Mouse (Mus musculus) megakaryocyte, embryonic 14.5 days (primary cell): ENCODE measurements around the gene Ispd. TPM values are rescaled to one million over a fixed set of nuclear protein-coding genes. Genes with fewer than 3 reads are reported as not detected.

Experiments used
- H3K27me3 ChIP-seq: replicated peaks from 2 replicates; pipeline ENCODE3; 2012; ENCODE audit warnings: inconsistent platforms
- H3K36me3 ChIP-seq: replicated peaks from 2 replicates; pipeline ENCODE3; 2012; ENCODE audit warnings: low read length, inconsistent platforms, mixed read lengths
- H3K4me1 ChIP-seq: 2 replicates; pipeline ENCODE4 v1.6.1; 2012; ENCODE audit warnings: inconsistent platforms
- H3K4me3 ChIP-seq: replicated peaks from 2 replicates; pipeline ENCODE3; 2012; ENCODE audit warnings: moderate library complexity, mild to moderate bottlenecking, inconsistent platforms
- H3K9me3 ChIP-seq: 2 replicates; pipeline ENCODE4 v1.6.1; 2012; ENCODE audit warnings: inconsistent platforms
- FLI1 ChIP-seq: IDR thresholded peaks from 2 replicates; pipeline ENCODE4 v1.6.1; 2012; ENCODE audit warnings: low read length, inconsistent platforms, mixed read lengths
- GATA1 ChIP-seq: IDR thresholded peaks from 3 replicates; pipeline ENCODE4 v1.6.1; 2012; ENCODE audit warnings: mixed read lengths, low read length, inconsistent platforms, borderline replicate concordance
- polyA plus RNA-seq: library from polyadenylated mRNA; stranded (reverse); fragments of >175 nt; gene quantifications from 2 replicates; pipeline ENCODE4 v1.2.3, GENCODE M21; 2012; ENCODE audit warnings: low replicate concordance; ENCODE audit not compliant: insufficient read depth

Ispd gene
- polyA plus RNA-seq, 1 experiment = 0.37 TPM

- H3K27me3 ChIP-seq = no peaks in the 10 kb centered on the region
- H3K4me1 ChIP-seq = no peaks in the 10 kb centered on the region
- no peaks in the 10 kb centered on the region for H3K36me3 ChIP-seq
- peaks cover 5% of the 10 kb centered on the region; the same call in 1 of the 2 replicates for H3K9me3 ChIP-seq
- no peak overlapping the region for H3K4me3 ChIP-seq
- TF ChIP-seq GATA1 (no peak), FLI1 (no peak)
Measured at GRCm38 (mm10) chr12:36457726-36458125, 76.5 kb downstream of the Ispd start.

- Histone ChIP-seq H3K4me1 (no peaks in the 10 kb centered on the region), H3K27me3 (no peaks in the 10 kb centered on the region), H3K36me3 (no peaks in the 10 kb centered on the region), H3K4me3 (no peak overlapping the region), H3K9me3 (no peaks in the 10 kb centered on the region)
- TF ChIP-seq GATA1 = no peak
- TF ChIP-seq FLI1 = no peak
Measured at GRCm38 (mm10) chr12:36468325-36469044, 87.2 kb downstream of the Ispd start.

- Histone ChIP-seq H3K27me3 (no peaks in the 10 kb centered on the region), H3K9me3 (no peaks in the 10 kb centered on the region), H3K36me3 (no peaks in the 10 kb centered on the region), H3K4me1 (no peaks in the 10 kb centered on the region), H3K4me3 (no peak overlapping the region)
- TF ChIP-seq GATA1 = no peak
- TF ChIP-seq FLI1 = no peak
Measured at GRCm38 (mm10) chr12:36471411-36471810, 90.2 kb downstream of the Ispd start.

GRCm38 (mm10) chr12:36474171-36474570 is 92.9 kb downstream of the Ispd start:
- TF ChIP-seq FLI1 (no peak), GATA1 (no peak)
- H3K9me3 ChIP-seq = no peaks in the 10 kb centered on the region
- H3K27me3 ChIP-seq = no peaks in the 10 kb centered on the region
- H3K4me1 ChIP-seq = no peaks in the 10 kb centered on the region
- H3K36me3 ChIP-seq = no peaks in the 10 kb centered on the region
- no peak overlapping the region for H3K4me3 ChIP-seq

- Histone ChIP-seq H3K36me3 (no peaks in the 10 kb centered on the region), H3K4me1 (no peaks in the 10 kb centered on the region), H3K27me3 (no peaks in the 10 kb centered on the region), H3K4me3 (no peak overlapping the region), H3K9me3 (no peaks in the 10 kb centered on the region)
- TF ChIP-seq GATA1 (no peak), FLI1 (no peak)
Measured at GRCm38 (mm10) chr12:36475269-36475668, 94.0 kb downstream of the Ispd start.

- TF ChIP-seq FLI1 (no peak), GATA1 (no peak)
- no peaks in the 10 kb centered on the region for H3K4me1 ChIP-seq
- H3K4me3 ChIP-seq = no peak overlapping the region
- H3K36me3 ChIP-seq = no peaks in the 10 kb centered on the region
- no peaks in the 10 kb centered on the region for H3K9me3 ChIP-seq
- no peaks in the 10 kb centered on the region for H3K27me3 ChIP-seq
Measured at GRCm38 (mm10) chr12:36476476-36476875, 95.2 kb downstream of the Ispd start.

GRCm38 (mm10) chr12:36477501-36477900 is 96.3 kb downstream of the Ispd start:
- H3K4me3 ChIP-seq = no peak overlapping the region
- H3K27me3 ChIP-seq = no peaks in the 10 kb centered on the region
- TF ChIP-seq GATA1 = no peak
- no peak for TF ChIP-seq FLI1
- no peaks in the 10 kb centered on the region for H3K9me3 ChIP-seq
- H3K36me3 ChIP-seq = no peaks in the 10 kb centered on the region
- no peaks in the 10 kb centered on the region for H3K4me1 ChIP-seq

- no peaks in the 10 kb centered on the region for H3K36me3 ChIP-seq
- H3K4me1 ChIP-seq = no peaks in the 10 kb centered on the region
- TF ChIP-seq FLI1 (no peak), GATA1 (no peak)
- H3K27me3 ChIP-seq = no peaks in the 10 kb centered on the region
- no peak overlapping the region for H3K4me3 ChIP-seq
- no peaks in the 10 kb centered on the region for H3K9me3 ChIP-seq
Measured at GRCm38 (mm10) chr12:36477926-36478325, 96.7 kb downstream of the Ispd start.

GRCm38 (mm10) chr12:36481742-36482141 is 100.5 kb downstream of the Ispd start:
- no peaks in the 10 kb centered on the region for H3K36me3 ChIP-seq
- no peaks in the 10 kb centered on the region for H3K9me3 ChIP-seq
- no peak overlapping the region for H3K4me3 ChIP-seq
- no peaks in the 10 kb centered on the region for H3K4me1 ChIP-seq
- TF ChIP-seq GATA1 = no peak
- TF ChIP-seq FLI1 = no peak
- no peaks in the 10 kb centered on the region for H3K27me3 ChIP-seq

- Histone ChIP-seq H3K9me3 (no peaks in the 10 kb centered on the region), H3K36me3 (no peaks in the 10 kb centered on the region), H3K4me1 (no peaks in the 10 kb centered on the region), H3K4me3 (no peak overlapping the region), H3K27me3 (no peaks in the 10 kb centered on the region)
- TF ChIP-seq GATA1 = no peak
- no peak for TF ChIP-seq FLI1
Measured at GRCm38 (mm10) chr12:36483346-36483745, 102.1 kb downstream of the Ispd start.

- H3K4me3 ChIP-seq = no peak overlapping the region
- no peaks in the 10 kb centered on the region for H3K4me1 ChIP-seq
- no peaks in the 10 kb centered on the region for H3K27me3 ChIP-seq
- no peaks in the 10 kb centered on the region for H3K36me3 ChIP-seq
- TF ChIP-seq FLI1 (no peak), GATA1 (no peak)
- no peaks in the 10 kb centered on the region for H3K9me3 ChIP-seq
Measured at GRCm38 (mm10) chr12:36497565-36497964, 116.3 kb downstream of the Ispd start.
